Mouse (Mus musculus): ENCODE data around the gene Dock10. TPM values are rescaled to one million over a fixed set of nuclear protein-coding genes. Genes with fewer than 3 reads are reported as not detected.

Gene Dock10
- total and polyA plus RNA-seq, 3 experiments, result 2.6 to 4.3 (median 3.8) TPM

GRCm38 (mm10) chr1:80671730-80672129 is 86.6 kb downstream of the Dock10 start:
- intact Hi-C loops (cut with DNase I), result no loop called here
- Histone ChIP-seq H3K4me1 (ENCODE audit: control insufficient read depth, insufficient read depth, low read length) (no peaks in the 10 kb centered on the region; the same call in 1 of the 2 replicates), H3K27me3 (ENCODE audit: control insufficient read depth, insufficient read depth, low read length) (no peaks in the 10 kb centered on the region), H3K9ac (ENCODE audit: low read depth, low read length) (no peak overlapping the region), H3K36me3 (ENCODE audit: control insufficient read depth, insufficient read depth, low read length) (no peaks in the 10 kb centered on the region), H3K4me3 (no peak overlapping the region), H3K27ac (no peak overlapping the region), H3K79me2 (replicated peaks; ENCODE audit: control insufficient read depth, insufficient read depth, low read length) (no peaks in the 10 kb centered on the region)
- TF ChIP-seq POLR2A (IDR thresholded peaks at IDR 0.05; ENCODE audit: insufficient read depth, low read depth, low read length), result no peak
- no peak for TF ChIP-seq EP300 (IDR thresholded peaks at IDR 0.05; ENCODE audit: insufficient read depth, low read depth, low read length)
- DNase-seq, result no peak
- WGBS, result 78% methylated on average over 3 of the region's 3 CpGs

- TF ChIP-seq CTCF (IDR thresholded peaks at IDR 0.05) (no peak), EP300 (IDR thresholded peaks at IDR 0.05; ENCODE audit: insufficient read depth, low read depth, low read length) (no peak), POLR2A (IDR thresholded peaks at IDR 0.05; ENCODE audit: insufficient read depth, low read depth, low read length) (no peak)
- H3K27ac ChIP-seq, result no peak overlapping the region
- DNase-seq, result no peak
- H3K79me2 ChIP-seq (replicated peaks; ENCODE audit: control insufficient read depth, insufficient read depth, low read length), result no peaks in the 10 kb centered on the region
- WGBS, result 71% methylated on average over 5 of the region's 5 CpGs
- H3K4me3 ChIP-seq, result no peak overlapping the region
- H3K9ac ChIP-seq (ENCODE audit: low read depth, low read length), result no peak overlapping the region
- H3K4me1 ChIP-seq (ENCODE audit: control insufficient read depth, insufficient read depth, low read length), result no peaks in the 10 kb centered on the region; the same call in 1 of the 2 replicates
- no peaks in the 10 kb centered on the region for H3K27me3 ChIP-seq (ENCODE audit: control insufficient read depth, insufficient read depth, low read length)
- intact Hi-C loops (cut with DNase I), result no loop called here
- no peaks in the 10 kb centered on the region for H3K36me3 ChIP-seq (ENCODE audit: control insufficient read depth, insufficient read depth, low read length)
Observed at GRCm38 (mm10) chr1:80671056-80671455, 87.3 kb downstream of the Dock10 start.

GRCm38 (mm10) chr1:80670387-80670786 is 87.9 kb downstream of the Dock10 start:
- H3K4me3 ChIP-seq, result no peak overlapping the region
- intact Hi-C loops (cut with DNase I), result no loop called here
- H3K36me3 ChIP-seq (ENCODE audit: control insufficient read depth, insufficient read depth, low read length), result no peaks in the 10 kb centered on the region
- H3K79me2 ChIP-seq (replicated peaks; ENCODE audit: control insufficient read depth, insufficient read depth, low read length), result no peaks in the 10 kb centered on the region
- WGBS, result 58% methylated on average over 7 of the region's 7 CpGs
- H3K27me3 ChIP-seq (ENCODE audit: control insufficient read depth, insufficient read depth, low read length), result no peaks in the 10 kb centered on the region
- no peak overlapping the region for H3K9ac ChIP-seq (ENCODE audit: low read depth, low read length)
- H3K4me1 ChIP-seq (ENCODE audit: control insufficient read depth, insufficient read depth, low read length), result no peaks in the 10 kb centered on the region; the same call in 1 of the 2 replicates
- no peak overlapping the region for H3K27ac ChIP-seq
- no peak for DNase-seq
- TF ChIP-seq EP300 (IDR thresholded peaks at IDR 0.05; ENCODE audit: insufficient read depth, low read depth, low read length) (no peak), POLR2A (IDR thresholded peaks at IDR 0.05; ENCODE audit: insufficient read depth, low read depth, low read length) (no peak), CTCF (IDR thresholded peaks at IDR 0.05) (no peak)

- TF ChIP-seq CTCF (IDR thresholded peaks at IDR 0.05) (no peak), POLR2A (IDR thresholded peaks at IDR 0.05; ENCODE audit: insufficient read depth, low read depth, low read length) (no peak), EP300 (IDR thresholded peaks at IDR 0.05; ENCODE audit: insufficient read depth, low read depth, low read length) (no peak)
- no peaks in the 10 kb centered on the region for H3K79me2 ChIP-seq (replicated peaks; ENCODE audit: control insufficient read depth, insufficient read depth, low read length)
- no peaks in the 10 kb centered on the region for H3K27me3 ChIP-seq (ENCODE audit: control insufficient read depth, insufficient read depth, low read length)
- intact Hi-C loops (cut with DNase I), result no loop called here
- H3K9ac ChIP-seq (ENCODE audit: low read depth, low read length), result no peak overlapping the region
- H3K4me1 ChIP-seq (ENCODE audit: control insufficient read depth, insufficient read depth, low read length), result no peaks in the 10 kb centered on the region
- no peaks in the 10 kb centered on the region for H3K36me3 ChIP-seq (ENCODE audit: control insufficient read depth, insufficient read depth, low read length)
- no peak overlapping the region for H3K4me3 ChIP-seq
- DNase-seq, result no peak
- H3K27ac ChIP-seq, result no peak overlapping the region
Observed at GRCm38 (mm10) chr1:80665761-80666160, 92.6 kb downstream of the Dock10 start.

- Histone ChIP-seq H3K4me1 (ENCODE audit: control insufficient read depth, insufficient read depth, low read length) (no peaks in the 10 kb centered on the region), H3K79me2 (replicated peaks; ENCODE audit: control insufficient read depth, insufficient read depth, low read length) (no peaks in the 10 kb centered on the region), H3K36me3 (ENCODE audit: control insufficient read depth, insufficient read depth, low read length) (no peaks in the 10 kb centered on the region), H3K9ac (ENCODE audit: low read depth, low read length) (no peak overlapping the region), H3K4me3 (no peak overlapping the region), H3K27me3 (ENCODE audit: control insufficient read depth, insufficient read depth, low read length) (no peaks in the 10 kb centered on the region), H3K27ac (peak overlapping the region; percentile 4)
- WGBS, result 68% methylated on average over 6 of the region's 6 CpGs
- TF ChIP-seq CTCF (IDR thresholded peaks at IDR 0.05), result no peak
- no peak for TF ChIP-seq EP300 (IDR thresholded peaks at IDR 0.05; ENCODE audit: insufficient read depth, low read depth, low read length)
- TF ChIP-seq POLR2A (IDR thresholded peaks at IDR 0.05; ENCODE audit: insufficient read depth, low read depth, low read length), result no peak
- intact Hi-C loops (cut with DNase I), result no loop called here
- DNase-seq, result peak; percentile 19 to 49
Observed at GRCm38 (mm10) chr1:80665161-80665560, 93.2 kb downstream of the Dock10 start.

GRCm38 (mm10) chr1:80661506-80662402 is 96.6 kb downstream of the Dock10 start:
- no peaks in the 10 kb centered on the region for H3K79me2 ChIP-seq (replicated peaks; ENCODE audit: control insufficient read depth, insufficient read depth, low read length)
- H3K9ac ChIP-seq (ENCODE audit: low read depth, low read length), result no peak overlapping the region
- no peak for DNase-seq
- intact Hi-C loops (cut with DNase I), result no loop called here
- H3K27me3 ChIP-seq (ENCODE audit: control insufficient read depth, insufficient read depth, low read length), result no peaks in the 10 kb centered on the region
- no peaks in the 10 kb centered on the region for H3K36me3 ChIP-seq (ENCODE audit: control insufficient read depth, insufficient read depth, low read length)
- 82% methylated on average over 11 of the region's 11 CpGs for WGBS
- TF ChIP-seq EP300 (IDR thresholded peaks at IDR 0.05; ENCODE audit: insufficient read depth, low read depth, low read length), result no peak
- H3K4me3 ChIP-seq, result no peak overlapping the region
- H3K4me1 ChIP-seq (ENCODE audit: control insufficient read depth, insufficient read depth, low read length), result no peaks in the 10 kb centered on the region
- H3K27ac ChIP-seq, result no peak overlapping the region

All from heart, adult 2 months (tissue).